Mouse (Mus musculus): Measurements from ENCODE around the gene Cdc40.

DNA sequence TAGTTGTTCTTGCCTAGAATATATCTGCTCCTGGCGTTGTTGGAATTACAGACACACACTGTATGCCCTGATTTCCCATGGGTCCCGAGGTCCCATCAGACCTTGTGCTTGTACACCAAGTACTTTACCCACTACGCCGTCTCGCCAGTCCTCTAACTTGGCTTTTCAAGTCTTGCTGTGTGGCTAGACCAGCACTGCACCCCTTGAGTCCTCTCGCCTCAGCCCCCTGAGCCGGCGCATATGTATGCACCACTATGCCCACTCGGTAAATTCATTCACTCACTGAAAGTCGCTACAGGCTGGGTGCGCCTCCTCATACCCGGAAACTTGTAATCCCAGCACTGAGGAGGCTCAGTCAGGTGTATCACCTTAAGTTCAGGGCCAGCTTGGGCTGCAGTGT, 12.7 kb upstream of the Cdc40 start:
- TF ChIP-seq CTCF (conservative IDR thresholded peaks at IDR 0.05; ENCODE audit: insufficient read depth, insufficient read length, low read depth, low read length) (no peak), POLR2A (IDR thresholded peaks at IDR 0.05; ENCODE audit: low read depth, low read length) (no peak)

All from kidney, adult 2 months (tissue).